Mouse (Mus musculus): ENCODE results near the gene Fkbp5. TPM values are rescaled to one million over a fixed set of nuclear protein-coding genes. Genes with fewer than 3 reads are reported as not detected.
A peak's percentile ranks its signal among the peaks of the same experiment; 100 is the strongest.

Fkbp5 gene
- polyA plus RNA-seq, 1 experiment from 2014 or later: 27.2 TPM

DNA sequence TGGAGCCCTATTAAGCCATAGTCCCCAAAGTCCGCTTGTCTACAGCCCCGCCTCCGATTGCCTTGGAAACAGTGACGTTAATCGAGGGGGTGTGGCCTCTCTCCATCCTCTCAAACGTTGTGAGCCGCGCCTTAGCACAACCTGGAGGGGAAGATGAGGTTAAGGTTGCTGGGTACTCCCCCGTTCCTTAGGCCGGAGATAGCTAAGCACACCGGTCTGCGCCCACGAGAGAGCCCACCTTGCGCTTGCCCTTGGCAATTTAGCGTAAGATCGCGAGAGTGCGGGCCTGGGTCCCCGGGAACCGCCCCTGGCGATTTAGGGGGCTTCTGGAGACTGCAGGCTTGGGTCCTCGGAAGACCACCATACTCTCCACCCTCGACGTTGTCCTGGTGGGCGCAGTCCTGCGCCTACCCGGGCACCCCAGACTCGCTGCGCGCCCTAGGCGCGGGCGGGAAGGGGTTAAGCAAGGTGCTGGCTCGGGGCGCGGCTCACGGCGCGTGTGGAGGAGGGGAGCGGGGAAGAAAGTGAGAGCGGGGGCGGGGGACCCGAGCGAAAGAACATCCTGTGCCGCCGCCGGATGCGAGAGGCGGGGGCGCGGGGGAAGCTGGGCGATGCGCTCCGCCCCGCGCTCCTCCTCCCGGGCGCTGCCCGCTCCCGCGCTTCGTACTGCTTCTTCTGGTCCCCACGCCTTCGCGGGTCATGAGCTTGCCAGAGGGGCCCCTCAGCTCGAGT is 5.5 kb upstream of the Fkbp5 start:
- peaks cover 14% of the 10 kb centered on the region for H3K27me3 ChIP-seq (replicated peaks)
- H3K4me2 ChIP-seq: peak overlapping the region; percentile 95
- ATAC-seq (ENCODE audit: low FRiP score): peak; percentile 89
- peaks cover 37% of the 10 kb centered on the region for H3K4me1 ChIP-seq
- H3K4me3 ChIP-seq (replicated peaks): peak overlapping the region; percentile 78
- peak overlapping the region; percentile 95 for H3K27ac ChIP-seq (replicated peaks)
- H3K9me3 ChIP-seq (replicated peaks): no peaks in the 10 kb centered on the region
- WGBS: under 1% methylated on average over 66 of the region's 66 CpGs
- no peaks in the 10 kb centered on the region for H3K36me3 ChIP-seq
- H3K9ac ChIP-seq (replicated peaks): peak overlapping the region; percentile 93

DNA sequence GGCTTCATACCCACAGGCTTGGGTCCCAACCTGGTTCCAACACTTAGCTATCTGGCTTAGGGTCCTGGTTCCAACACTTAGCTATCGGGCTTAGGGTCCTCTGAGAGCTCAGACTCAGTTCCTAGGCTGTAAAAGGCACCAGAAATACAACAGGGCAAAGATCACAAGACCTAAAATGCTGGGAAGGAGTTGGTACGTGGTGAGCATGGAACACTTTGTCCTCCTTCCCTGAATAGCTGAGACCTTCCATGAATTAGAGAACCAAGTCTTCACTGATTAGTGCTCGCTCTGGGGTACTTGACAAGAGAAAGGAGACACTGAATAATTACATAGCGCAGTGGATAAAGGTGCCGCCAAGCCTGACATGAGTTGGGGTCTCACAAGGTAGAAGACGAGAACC is 4.6 kb upstream of the Fkbp5 start:
- Histone ChIP-seq H3K27ac (replicated peaks) (peak overlapping the region; percentile 95), H3K9me3 (replicated peaks) (no peaks in the 10 kb centered on the region), H3K27me3 (replicated peaks) (peaks cover 14% of the 10 kb centered on the region), H3K4me3 (replicated peaks) (peak overlapping the region; percentile 78), H3K4me2 (peak overlapping the region; percentile 95), H3K9ac (replicated peaks) (peak overlapping the region; percentile 93), H3K4me1 (peaks cover 39% of the 10 kb centered on the region), H3K36me3 (no peaks in the 10 kb centered on the region)
- 18% methylated on average over 6 of the region's 6 CpGs for WGBS
- no peak for ATAC-seq (ENCODE audit: low FRiP score)

DNA sequence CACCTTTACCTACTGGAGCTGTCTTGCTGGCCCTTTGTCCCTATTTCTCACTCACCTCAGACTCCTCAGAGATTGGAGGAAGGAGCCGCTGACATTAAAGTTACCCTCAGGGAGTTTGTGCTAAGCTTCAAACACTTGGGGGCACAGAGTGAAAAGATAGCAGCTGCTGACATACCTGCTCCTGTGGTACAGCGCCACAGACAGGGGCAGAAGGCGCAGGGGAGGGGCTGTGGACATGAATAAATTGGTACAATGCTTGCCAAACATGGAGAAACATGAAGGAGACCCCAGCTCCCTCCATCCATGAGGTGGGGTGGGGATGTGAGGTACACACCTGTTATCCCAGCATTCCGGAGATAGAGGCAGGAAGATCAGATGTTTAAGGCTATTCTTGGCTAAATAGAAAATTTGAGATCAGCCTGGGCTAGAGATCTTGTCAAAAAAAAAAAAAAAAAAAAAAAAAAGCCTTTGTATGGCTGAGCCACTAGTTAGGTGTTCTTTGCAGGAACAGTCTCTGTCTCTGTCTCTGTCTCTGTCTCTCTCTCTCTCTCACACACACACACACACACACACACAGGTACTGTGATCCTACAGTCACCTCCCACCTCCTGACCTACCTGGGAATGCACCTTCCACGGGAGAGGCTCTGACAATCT is 3.9 kb upstream of the Fkbp5 start:
- peaks cover 14% of the 10 kb centered on the region for H3K27me3 ChIP-seq (replicated peaks)
- WGBS: 57% methylated on average over 5 of the region's 5 CpGs
- ATAC-seq (ENCODE audit: low FRiP score): no peak
- no peak overlapping the region for H3K4me3 ChIP-seq (replicated peaks)
- no peak overlapping the region for H3K27ac ChIP-seq (replicated peaks)
- H3K4me1 ChIP-seq: peaks cover 41% of the 10 kb centered on the region
- H3K36me3 ChIP-seq: no peaks in the 10 kb centered on the region
- H3K9ac ChIP-seq (replicated peaks): no peak overlapping the region
- H3K4me2 ChIP-seq: 0 out of 2 replicates have a peak overlapping the region, but pooled peaks have one; percentile 95
- H3K9me3 ChIP-seq (replicated peaks): no peaks in the 10 kb centered on the region

DNA sequence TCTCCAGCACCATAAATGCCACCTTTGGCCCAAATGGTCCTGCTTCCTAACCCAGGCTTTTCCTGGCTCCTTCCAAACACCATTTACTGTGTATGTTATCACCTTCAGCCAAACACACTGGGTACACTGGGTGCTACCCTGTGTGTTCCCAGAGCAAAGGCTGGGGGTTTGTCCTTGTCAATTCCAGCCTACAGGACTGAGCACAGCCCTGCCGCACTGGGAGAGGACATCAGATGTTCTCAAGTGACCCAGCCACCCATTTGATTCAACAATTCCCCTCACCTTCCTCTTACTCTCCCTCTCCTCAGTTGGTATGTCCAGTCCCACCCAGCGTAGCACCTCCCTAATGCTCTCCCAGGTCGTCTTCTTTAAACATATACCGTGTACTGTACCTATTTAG is 3.2 kb upstream of the Fkbp5 start:
- no peak overlapping the region for H3K9ac ChIP-seq (replicated peaks)
- 81% methylated on average over 4 of the region's 4 CpGs for WGBS
- H3K4me1 ChIP-seq: peaks cover 41% of the 10 kb centered on the region
- no peaks in the 10 kb centered on the region for H3K9me3 ChIP-seq (replicated peaks)
- no peak overlapping the region for H3K4me2 ChIP-seq
- H3K27ac ChIP-seq (replicated peaks): no peak overlapping the region
- H3K27me3 ChIP-seq (replicated peaks): peaks cover 19% of the 10 kb centered on the region
- no peak for ATAC-seq (ENCODE audit: low FRiP score)
- H3K4me3 ChIP-seq (replicated peaks): no peak overlapping the region
- no peaks in the 10 kb centered on the region for H3K36me3 ChIP-seq

DNA sequence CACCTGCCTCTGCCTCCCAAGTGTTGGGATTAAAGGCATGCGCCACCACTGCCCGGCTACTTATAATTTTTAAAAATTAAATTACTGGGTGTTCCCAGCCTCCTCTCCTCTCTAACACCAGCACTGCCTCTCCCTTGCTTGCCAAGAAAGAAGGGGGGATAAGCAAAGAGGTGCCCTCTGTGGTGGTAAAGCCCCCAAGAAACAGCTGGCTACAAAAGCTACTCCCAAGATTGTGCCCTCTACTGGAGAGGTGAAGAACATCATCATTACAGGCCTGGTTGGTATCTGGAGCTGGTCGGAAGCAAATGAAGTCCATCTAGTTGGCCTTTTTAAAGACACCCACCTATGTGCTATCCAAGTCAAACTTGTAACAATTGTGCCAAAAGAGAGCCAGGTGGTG is 2.5 kb upstream of the Fkbp5 start:
- Histone ChIP-seq H3K4me1 (peaks cover 41% of the 10 kb centered on the region), H3K4me2 (no peak overlapping the region), H3K36me3 (no peaks in the 10 kb centered on the region), H3K4me3 (replicated peaks) (no peak overlapping the region), H3K9ac (replicated peaks) (no peak overlapping the region), H3K27me3 (replicated peaks) (peaks cover 22% of the 10 kb centered on the region), H3K27ac (replicated peaks) (no peak overlapping the region), H3K9me3 (replicated peaks) (no peaks in the 10 kb centered on the region)
- no peak for ATAC-seq (ENCODE audit: low FRiP score)
- WGBS: 87% methylated on average over 3 of the region's 3 CpGs

DNA sequence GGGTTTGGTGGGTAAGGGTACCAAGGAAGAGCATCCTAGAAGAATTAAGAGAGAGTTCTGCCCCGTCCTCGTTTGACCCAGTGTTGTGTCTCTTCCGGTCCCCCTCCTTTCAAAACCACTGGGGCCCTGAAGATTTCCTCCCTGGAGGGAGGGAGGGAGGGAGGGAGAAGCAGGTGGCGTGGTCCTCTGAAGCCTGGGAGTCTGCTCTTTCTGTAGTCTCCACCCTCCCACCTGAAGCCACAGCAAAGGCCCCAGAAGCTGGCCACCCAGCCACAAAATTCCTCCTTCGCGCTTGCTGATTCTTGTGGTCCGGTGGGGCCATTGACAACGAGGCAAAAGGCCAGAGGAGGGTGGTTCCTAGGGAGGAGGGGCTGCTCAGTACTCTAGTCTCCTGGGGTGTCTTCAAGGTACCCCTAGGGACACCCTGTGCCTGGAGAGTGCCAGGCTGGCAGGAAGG is 1.3 kb upstream of the Fkbp5 start:
- Histone ChIP-seq H3K9me3 (replicated peaks) (no peaks in the 10 kb centered on the region), H3K27me3 (replicated peaks) (peaks cover 22% of the 10 kb centered on the region), H3K4me1 (peaks cover 42% of the 10 kb centered on the region), H3K4me2 (peak overlapping the region; percentile 98), H3K4me3 (replicated peaks) (peak overlapping the region; percentile 53), H3K27ac (replicated peaks) (peak overlapping the region; percentile 77), H3K9ac (replicated peaks) (peak overlapping the region; percentile 69), H3K36me3 (no peaks in the 10 kb centered on the region)
- 27% methylated on average over 8 of the region's 8 CpGs for WGBS
- no peak for ATAC-seq (ENCODE audit: low FRiP score)

DNA sequence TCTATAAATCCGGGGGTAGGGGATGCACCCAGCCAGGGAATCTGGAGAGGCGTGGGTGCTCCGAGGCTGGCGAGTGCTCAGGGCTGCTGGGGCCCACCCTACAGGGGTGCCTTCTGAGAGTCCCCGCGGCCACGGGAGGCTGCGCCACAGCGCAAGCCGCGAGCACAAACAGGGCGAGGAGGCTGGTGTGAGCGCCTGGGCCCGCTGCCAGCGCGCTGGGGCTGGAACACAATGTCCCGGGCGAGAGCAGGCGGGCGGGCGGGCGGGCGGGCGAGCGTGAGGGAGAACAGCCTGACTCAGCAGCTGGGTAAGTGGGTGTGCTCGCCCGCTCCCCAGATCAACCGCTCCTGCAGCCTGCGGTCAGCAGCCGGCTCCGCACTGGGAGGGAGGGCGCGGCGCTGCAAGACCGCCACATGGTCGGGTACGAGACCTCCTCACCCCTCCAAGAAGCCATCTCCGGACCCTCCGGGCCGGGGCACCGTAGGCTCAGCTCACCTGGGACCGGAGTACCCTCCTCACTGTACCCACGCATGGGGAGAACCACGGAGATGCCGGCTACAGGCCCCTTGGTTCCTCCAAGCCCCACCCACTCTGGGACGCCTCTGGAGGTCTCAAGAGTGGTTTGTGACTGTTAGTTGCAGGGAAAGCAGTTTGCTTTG is 758 bp upstream of the Fkbp5 start:
- peak overlapping the region; percentile 77 for H3K27ac ChIP-seq (replicated peaks)
- peaks cover 37% of the 10 kb centered on the region for H3K4me1 ChIP-seq
- peak overlapping the region; percentile 98 for H3K4me2 ChIP-seq
- no peaks in the 10 kb centered on the region for H3K9me3 ChIP-seq (replicated peaks)
- peak; percentile 62; the same call in 1 of the 2 replicates for ATAC-seq (ENCODE audit: low FRiP score)
- H3K27me3 ChIP-seq (replicated peaks): peaks cover 22% of the 10 kb centered on the region
- H3K4me3 ChIP-seq (replicated peaks): peak overlapping the region; percentile 53
- no peaks in the 10 kb centered on the region for H3K36me3 ChIP-seq
- 2% methylated on average over 23 of the region's 46 CpGs for WGBS
- peak overlapping the region; percentile 69 for H3K9ac ChIP-seq (replicated peaks)

DNA sequence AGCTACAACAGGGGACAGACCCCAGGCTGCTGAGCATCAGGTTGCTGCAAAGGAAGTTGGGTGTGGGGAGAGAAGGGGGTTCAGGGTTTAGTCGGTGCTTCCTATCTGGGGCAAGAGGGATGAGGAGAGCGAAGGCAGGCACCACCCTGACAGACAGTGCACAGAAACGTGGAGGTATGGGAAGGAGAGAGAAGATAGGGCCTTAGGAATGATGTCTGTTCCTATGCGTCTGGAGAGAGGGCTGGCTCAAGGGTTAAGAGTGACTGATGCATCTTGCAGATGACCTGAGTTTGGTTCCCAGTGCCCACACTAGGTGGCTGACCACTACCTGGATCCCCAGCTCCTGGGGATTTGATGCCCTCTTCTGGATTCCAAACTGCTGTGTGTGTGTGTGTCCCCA is 446 bp downstream of the Fkbp5 start:
- no peaks in the 10 kb centered on the region for H3K36me3 ChIP-seq
- WGBS: 71% methylated on average over 4 of the region's 4 CpGs
- peaks cover 22% of the 10 kb centered on the region for H3K27me3 ChIP-seq (replicated peaks)
- H3K27ac ChIP-seq (replicated peaks): peak overlapping the region; percentile 77; the same call in 1 of the 2 replicates
- no peak for ATAC-seq (ENCODE audit: low FRiP score)
- H3K4me1 ChIP-seq: peaks cover 35% of the 10 kb centered on the region
- H3K4me3 ChIP-seq (replicated peaks): peak overlapping the region; percentile 53
- H3K9me3 ChIP-seq (replicated peaks): no peaks in the 10 kb centered on the region
- peak overlapping the region; percentile 98 for H3K4me2 ChIP-seq
- H3K9ac ChIP-seq (replicated peaks): no peak overlapping the region

DNA sequence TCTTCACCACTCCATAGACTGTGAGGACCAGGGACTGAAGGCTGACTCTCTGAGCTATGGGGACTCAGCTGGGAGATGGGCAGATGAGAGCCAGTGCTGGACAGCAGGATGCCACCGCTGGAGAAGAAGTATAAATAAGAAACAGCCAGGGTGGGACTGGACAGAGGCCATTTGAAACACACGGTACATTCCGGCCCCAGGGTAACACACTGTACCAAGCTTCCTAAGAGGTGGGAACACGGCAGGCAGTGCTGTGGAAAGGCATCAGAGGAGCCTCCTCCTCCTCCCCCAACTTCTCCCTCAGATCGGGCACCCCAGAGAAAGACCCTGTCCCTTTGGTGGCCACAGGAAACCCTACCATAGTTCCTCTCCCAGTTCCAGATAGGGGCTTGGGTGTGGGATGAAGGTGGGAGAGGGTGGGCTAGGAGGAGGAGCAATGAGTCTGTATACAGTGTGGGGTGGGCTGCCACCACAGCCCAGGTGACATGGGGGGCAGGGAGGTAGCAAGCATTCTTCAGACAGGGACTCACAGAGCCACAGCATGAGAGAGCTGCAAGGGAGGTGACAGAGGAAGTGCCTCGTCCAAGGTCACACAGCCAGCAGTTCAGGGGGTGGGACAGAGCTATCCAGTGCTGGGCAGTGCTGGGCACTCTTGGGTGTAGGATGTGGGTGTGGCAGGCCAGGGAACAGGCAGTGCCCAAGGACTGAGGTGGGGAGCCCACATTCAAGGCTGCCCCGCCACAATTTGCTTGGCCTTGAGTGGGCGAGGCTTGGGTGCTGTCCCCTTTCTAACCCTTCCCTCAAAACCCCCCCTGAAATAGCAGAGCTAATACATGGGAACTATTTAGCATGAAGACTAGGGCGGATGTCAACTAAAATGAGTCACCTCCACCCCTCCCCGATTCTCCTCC is 1.6 kb downstream of the Fkbp5 start:
- no peak overlapping the region for H3K4me2 ChIP-seq
- no peaks in the 10 kb centered on the region for H3K9me3 ChIP-seq (replicated peaks)
- no peak overlapping the region for H3K9ac ChIP-seq (replicated peaks)
- H3K4me1 ChIP-seq: peaks cover 34% of the 10 kb centered on the region
- H3K27ac ChIP-seq (replicated peaks): no peak overlapping the region
- peaks cover 19% of the 10 kb centered on the region for H3K27me3 ChIP-seq (replicated peaks)
- no peaks in the 10 kb centered on the region for H3K36me3 ChIP-seq
- ATAC-seq (ENCODE audit: low FRiP score): no peak
- no peak overlapping the region for H3K4me3 ChIP-seq (replicated peaks)
- 76% methylated on average over 10 of the region's 10 CpGs for WGBS

DNA sequence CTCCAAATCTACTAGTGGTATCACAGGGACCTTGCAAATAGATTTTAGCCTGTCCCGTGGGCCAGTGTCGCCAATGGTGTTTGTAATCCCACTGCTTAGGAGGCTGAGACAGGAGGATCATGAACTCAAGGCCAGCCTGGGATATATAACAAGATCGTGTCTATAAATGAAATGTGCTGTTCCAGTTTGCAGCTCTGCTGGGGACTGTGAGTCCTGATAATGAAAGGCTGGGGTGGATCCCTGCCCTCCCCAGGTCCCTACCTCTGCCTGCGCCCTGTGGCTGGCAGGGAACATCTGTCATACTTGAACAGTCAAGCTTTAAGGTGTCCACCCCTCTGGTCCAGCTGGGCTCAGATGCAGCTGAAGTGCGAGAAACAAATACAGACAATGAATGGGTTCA is 2.8 kb downstream of the Fkbp5 start:
- Histone ChIP-seq H3K27ac (replicated peaks) (no peak overlapping the region), H3K4me1 (peaks cover 39% of the 10 kb centered on the region), H3K4me3 (replicated peaks) (no peak overlapping the region), H3K4me2 (no peak overlapping the region), H3K9me3 (replicated peaks) (no peaks in the 10 kb centered on the region), H3K9ac (replicated peaks) (no peak overlapping the region), H3K27me3 (replicated peaks) (peaks cover 17% of the 10 kb centered on the region; the same call in 1 of the 2 replicates), H3K36me3 (no peaks in the 10 kb centered on the region)
- 70% methylated on average over 5 of the region's 5 CpGs for WGBS
- no peak for ATAC-seq (ENCODE audit: low FRiP score)

DNA sequence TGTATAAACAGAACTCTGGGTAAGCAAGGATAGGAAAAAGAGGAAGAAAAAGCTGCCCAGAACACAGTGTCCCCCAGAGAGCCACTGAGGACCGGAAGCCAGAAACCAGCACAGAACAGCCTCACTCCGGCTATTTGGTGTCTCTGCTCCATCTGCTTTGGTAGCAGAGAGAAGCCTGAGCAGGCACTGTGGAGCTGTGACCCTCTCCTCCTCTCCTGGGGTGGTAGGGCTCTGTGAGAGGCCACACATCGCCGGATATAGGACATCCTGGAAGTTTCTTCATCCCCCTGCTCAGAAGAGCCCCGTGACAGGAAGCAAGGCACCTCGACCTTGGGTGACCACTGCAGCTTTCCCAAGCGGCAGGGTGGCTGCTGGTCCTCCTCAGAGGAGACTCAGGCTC is 3.5 kb downstream of the Fkbp5 start:
- Histone ChIP-seq H3K27me3 (replicated peaks) (peaks cover 12% of the 10 kb centered on the region; the same call in 1 of the 2 replicates), H3K27ac (replicated peaks) (no peak overlapping the region), H3K9me3 (replicated peaks) (no peaks in the 10 kb centered on the region), H3K9ac (replicated peaks) (no peak overlapping the region), H3K4me1 (peaks cover 38% of the 10 kb centered on the region), H3K4me3 (replicated peaks) (no peak overlapping the region), H3K4me2 (no peak overlapping the region), H3K36me3 (no peaks in the 10 kb centered on the region)
- 61% methylated on average over 7 of the region's 7 CpGs for WGBS
- ATAC-seq (ENCODE audit: low FRiP score): no peak

Measured in neural tube, embryonic 15.5 days (tissue).